Mouse (Mus musculus) mammary gland, adult 2 months (tissue): ENCODE measurements around the gene Ing4. TPM values are rescaled to one million over a fixed set of nuclear protein-coding genes. Genes with fewer than 3 reads are reported as not detected.

ENCODE experiments used
- polyA plus RNA-seq: library from polyadenylated mRNA; depleted of rRNA; stranded (reverse); fragments of >200 nt; gene quantifications from 2 replicates; pipeline ENCODE4 v1.2.3, GENCODE M21; 2012; ENCODE audit warnings: low replicate concordance; rRNA removed

Gene Ing4
- polyA plus RNA-seq = 37.4 and 67.5 TPM in 2 replicates

DNA sequence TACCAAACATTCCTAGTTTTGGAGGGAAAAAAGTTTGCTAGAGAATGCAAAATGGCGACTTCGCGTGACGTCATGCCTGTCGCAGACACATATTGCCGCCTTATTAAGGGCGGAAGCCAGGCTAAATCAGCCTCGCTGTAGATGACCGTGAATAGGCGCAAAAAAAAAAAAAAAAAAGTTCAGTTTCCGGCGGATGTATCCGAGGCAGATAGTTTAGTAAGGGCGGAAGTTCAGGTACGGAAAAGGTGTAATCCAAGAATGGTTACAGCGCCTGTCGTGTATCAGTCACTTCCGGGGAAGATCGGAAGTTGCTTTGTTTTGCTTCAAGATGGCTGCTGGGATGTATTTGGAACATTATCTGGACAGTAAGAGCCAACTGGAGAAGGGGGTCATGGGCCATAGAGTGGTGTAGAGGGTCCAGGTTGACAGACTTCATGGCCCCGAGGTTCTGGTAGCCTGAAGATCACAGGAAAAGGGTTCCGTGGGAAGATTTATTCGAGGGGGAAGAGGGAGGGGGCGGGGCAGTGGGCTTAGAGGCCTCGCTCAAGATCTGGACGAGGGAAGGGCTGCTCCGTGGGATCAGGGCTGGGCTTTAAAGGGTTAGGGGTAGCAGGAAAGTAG, at the start of gene Ing4:
Ing4 (plus strand) TSS at position 228 of the 621 bp plus-strand sequence.

DNA sequence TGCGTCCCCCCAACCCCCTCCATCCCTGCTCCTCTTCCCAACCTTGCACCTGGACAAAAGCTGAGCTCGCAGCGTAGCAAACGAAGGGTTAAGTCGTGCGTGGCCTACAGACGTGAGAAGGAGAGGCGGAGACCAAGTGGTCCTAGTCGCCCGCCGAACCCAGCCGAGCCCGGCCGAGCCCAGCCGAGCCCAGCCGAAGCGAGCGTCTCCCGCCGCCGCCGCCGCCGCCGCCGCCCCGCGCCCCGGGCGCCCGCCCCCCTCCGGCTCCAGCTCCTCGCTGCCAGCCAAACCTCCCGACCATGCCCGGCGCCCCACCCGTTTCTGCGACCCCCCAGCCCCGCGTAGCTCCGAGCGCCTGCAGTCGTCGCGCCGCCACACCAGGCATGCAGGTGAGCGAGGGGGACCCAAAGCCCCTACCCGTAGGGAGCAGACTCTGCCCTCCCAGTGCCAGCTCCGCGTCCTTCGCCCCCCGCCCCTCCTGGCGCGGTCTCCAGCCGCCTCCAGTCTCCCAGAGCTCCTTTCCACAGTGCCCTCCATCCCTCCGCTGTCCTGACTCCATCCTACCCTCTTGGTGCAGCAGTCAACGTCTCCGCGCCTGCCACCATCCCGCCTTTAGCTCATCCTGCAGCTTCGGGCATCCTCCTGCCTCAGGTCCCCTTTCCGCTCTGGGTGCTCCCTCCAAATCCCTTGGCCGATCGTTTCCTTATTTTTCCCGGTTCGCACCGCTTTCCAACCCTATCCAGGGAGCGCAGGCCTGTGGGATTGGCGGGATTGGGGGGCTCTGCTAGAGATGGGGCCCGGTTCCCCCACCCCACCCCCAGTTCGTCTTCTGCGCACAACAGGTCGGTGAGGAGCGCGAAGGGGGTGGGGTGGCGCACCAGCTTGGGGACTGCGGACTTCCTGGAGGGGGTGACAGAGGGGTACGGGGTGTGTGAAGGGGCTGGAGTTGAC, 42.7 kb upstream of the Ing4 start, which contains the start of gene Pianp:
Pianp (plus strand) TSS at position 144 of the 951 bp plus-strand sequence.

DNA sequence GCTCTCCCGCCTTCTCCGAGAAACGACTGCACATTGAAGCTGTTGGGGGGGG, 30.6 kb upstream of the Ing4 start, which contains the start of gene Zfp384:
Zfp384 (plus strand) TSS at position 17 of the 52 bp plus-strand sequence.

DNA sequence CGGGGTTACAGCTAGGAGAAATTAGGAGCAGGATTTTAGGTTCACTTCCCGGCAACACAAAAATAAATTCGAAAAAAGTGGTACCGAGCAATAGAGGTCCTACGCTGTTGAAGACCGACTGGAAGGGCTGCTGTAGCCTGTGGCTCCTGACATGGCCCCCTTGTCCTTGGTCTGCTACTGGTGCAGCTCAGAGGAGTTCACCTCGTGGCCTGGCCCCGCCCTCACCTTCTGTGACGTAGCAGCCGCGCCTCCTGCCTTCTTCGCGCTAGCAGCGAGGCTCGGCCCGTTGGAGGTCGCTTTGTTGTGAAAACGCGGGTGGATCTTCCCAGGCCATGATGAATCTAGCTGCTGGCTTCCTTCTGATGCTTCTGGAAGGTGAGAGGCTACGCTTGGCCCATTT, 10.1 kb downstream of the Ing4 start, which contains the start of gene Acrbp:
Acrbp (plus strand) TSS at position 12 of the 400 bp plus-strand sequence.

DNA sequence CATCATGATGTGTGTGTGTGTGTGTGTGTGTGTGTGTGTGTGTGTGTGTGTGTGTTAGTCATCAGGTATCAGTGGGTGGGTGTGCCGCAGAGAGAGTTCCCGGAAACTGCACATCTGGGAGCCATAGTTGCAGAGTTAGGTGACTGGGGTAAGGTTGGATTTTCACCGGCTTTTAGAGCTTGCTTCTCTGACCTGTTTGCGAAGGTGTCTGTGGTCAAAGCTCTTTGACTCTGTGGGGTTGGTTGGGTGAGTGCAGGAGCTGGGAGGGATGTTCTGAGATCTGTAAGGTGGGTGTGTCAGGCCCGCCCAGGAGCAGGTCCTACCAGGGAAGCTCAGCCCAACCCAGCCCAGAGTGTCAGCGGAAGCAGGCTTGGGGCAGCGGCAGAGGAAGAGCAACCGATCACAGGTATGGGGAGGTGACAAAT, 28.0 kb downstream of the Ing4 start, which contains the start of gene Lpar5:
Lpar5 (plus strand) TSS at position 350 of the 425 bp plus-strand sequence.

DNA sequence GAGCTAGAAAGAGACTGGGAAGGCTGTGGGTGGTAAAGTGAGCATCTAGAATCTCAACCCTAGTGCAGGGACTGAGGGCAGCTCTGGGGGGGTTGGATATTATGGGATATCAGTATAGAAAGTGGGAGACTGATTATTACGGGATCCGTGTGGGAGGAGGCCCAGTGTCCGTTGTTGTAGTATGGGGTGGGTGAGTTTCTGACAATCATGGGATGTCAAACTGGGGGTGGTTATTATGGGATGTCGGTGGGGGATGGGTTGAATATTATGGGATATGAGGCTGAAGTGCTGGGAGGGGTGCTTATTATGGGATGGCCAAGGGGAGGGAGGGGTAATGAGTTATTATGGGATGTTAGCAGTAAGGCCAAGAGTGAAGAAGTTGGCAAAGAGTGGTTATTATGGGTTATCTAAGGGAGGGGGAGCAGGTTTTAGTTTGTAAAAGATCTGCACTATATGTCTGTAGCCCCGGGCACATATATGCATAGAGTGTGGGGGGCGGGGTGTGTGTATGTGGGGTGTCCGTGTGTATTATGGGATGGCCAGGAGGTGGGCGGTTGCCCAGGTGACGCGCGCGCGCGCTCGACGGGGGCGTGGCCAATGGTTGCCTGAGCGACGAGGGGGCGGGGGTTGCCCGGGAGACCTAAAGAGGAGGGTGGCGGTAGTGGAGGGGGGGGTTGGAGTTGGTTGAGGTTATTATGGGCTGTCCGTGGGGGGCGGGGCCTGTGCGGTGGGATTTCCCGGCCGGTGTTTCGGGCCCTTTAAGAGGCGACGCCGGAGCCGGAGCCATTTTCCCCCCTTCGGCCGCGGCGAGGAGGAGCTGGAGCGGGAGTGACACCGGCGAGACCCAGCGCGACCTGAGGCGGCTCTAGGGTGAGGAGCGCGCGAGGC, 56.1 kb downstream of the Ing4 start, which contains the start of gene Chd4:
Chd4 (plus strand) TSS at position 591 of the 888 bp plus-strand sequence.

Other genes starting within 250 kb of the Ing4 start
- gene Spsb2, start 231.1 kb upstream of the Ing4 start, polyA plus RNA-seq = 16.4 and 26.4 TPM in 2 replicates
- gene Tpi1, start 225.5 kb upstream of the Ing4 start, polyA plus RNA-seq = 313 and 1,090 TPM in 2 replicates
- gene Usp5, start 210.3 kb upstream of the Ing4 start, polyA plus RNA-seq = 84.8 and 98.1 TPM in 2 replicates
- gene Cdca3, start 210.2 kb upstream of the Ing4 start, polyA plus RNA-seq = 7.1 and 9.3 TPM in 2 replicates
- 0.55 TPM in 1 of 2 replicates, not detected in the other for gene Gnb3, start 199.5 kb upstream of the Ing4 start, polyA plus RNA-seq
- gene P3h3, start 182.0 kb upstream of the Ing4 start, polyA plus RNA-seq = 29.1 and 38.5 TPM in 2 replicates
- 1.3 and 2.7 TPM in 2 replicates for gene Gpr162, start 175.8 kb upstream of the Ing4 start, polyA plus RNA-seq
- gene Cd4, start 151.5 kb upstream of the Ing4 start, polyA plus RNA-seq = 25.7 and 33.5 TPM in 2 replicates
- 9.6 and 17.2 TPM in 2 replicates for gene Lag3, start 128.1 kb upstream of the Ing4 start, polyA plus RNA-seq
- gene Ptms, start 119.7 kb upstream of the Ing4 start, polyA plus RNA-seq = 1,592 and 1,640 TPM in 2 replicates
- gene Mlf2, start 108.4 kb upstream of the Ing4 start, polyA plus RNA-seq = 328 and 380 TPM in 2 replicates
- gene Cops7a, start 74.2 kb upstream of the Ing4 start, polyA plus RNA-seq = 176 and 323 TPM in 2 replicates
- 5.0 and 7.7 TPM in 2 replicates for gene Pianp, start 43.1 kb upstream of the Ing4 start, polyA plus RNA-seq
- 61.5 and 67.0 TPM in 2 replicates for gene Zfp384, start 30.6 kb upstream of the Ing4 start, polyA plus RNA-seq
- 29.9 and 38.8 TPM in 2 replicates for gene Acrbp, start 9.9 kb downstream of the Ing4 start, polyA plus RNA-seq
- gene Lpar5, start 28.2 kb downstream of the Ing4 start, polyA plus RNA-seq = 26.4 and 31.1 TPM in 2 replicates
- 30.4 and 134 TPM in 2 replicates for gene Chd4, start 56.2 kb downstream of the Ing4 start, polyA plus RNA-seq
- 15.3 and 15.5 TPM in 2 replicates for gene Nop2, start 92.1 kb downstream of the Ing4 start, polyA plus RNA-seq
- gene Iffo1, start 105.5 kb downstream of the Ing4 start, polyA plus RNA-seq = 32.1 and 52.1 TPM in 2 replicates
- 3,410 and 6,480 TPM in 2 replicates for gene Gapdh, start 126.7 kb downstream of the Ing4 start, polyA plus RNA-seq
- gene Ncapd2, start 151.9 kb downstream of the Ing4 start, polyA plus RNA-seq = 39.1 and 40.1 TPM in 2 replicates
- 46.4 and 62.9 TPM in 2 replicates for gene Mrpl51, start 152.0 kb downstream of the Ing4 start, polyA plus RNA-seq
- 28.7 and 36.3 TPM in 2 replicates for gene Vamp1, start 175.8 kb downstream of the Ing4 start, polyA plus RNA-seq
- gene Tapbpl, start 192.1 kb downstream of the Ing4 start, polyA plus RNA-seq = 26.1 and 32.6 TPM in 2 replicates
- gene Cd27, start 197.2 kb downstream of the Ing4 start, polyA plus RNA-seq = 61.3 and 95.2 TPM in 2 replicates
- gene Tuba3a, start 246.3 kb downstream of the Ing4 start, polyA plus RNA-seq = 0.14 TPM in 1 of 2 replicates, not detected in the other